Mouse (Mus musculus) lung, embryonic 15.5 days (tissue): ENCODE measurements at regions not wholly inside any gene's neighbourhood (a gene's known extent, or its start where the extent isn't known, plus 50 kb on each side); places are given as distances from the start of the nearest gene placed in this dataset.

ENCODE experiments used
- ATAC-seq: fragments of 200-750 bp; cut with Nextera tagmentation; 2 replicates; pipeline ENCODE4 v1.8.0; 2017; ENCODE audit warnings: moderate number of reproducible peaks, borderline replicate concordance; ENCODE audit not compliant: low FRiP score, low TSS enrichment; ENCODE audit errors: extremely low read depth
- H3K27ac ChIP-seq: fragments of 300-500 bp; sonication (generic); 2 replicates; pipeline ENCODE4 v1.5.1; 2015; ENCODE audit warnings: moderate library complexity, mild to moderate bottlenecking, inconsistent platforms
- H3K27me3 ChIP-seq: fragments of 300-500 bp; sonication (generic); 2 replicates; pipeline ENCODE4 v1.6.1; 2015; ENCODE audit warnings: inconsistent platforms
- H3K36me3 ChIP-seq: fragments of 300-500 bp; sonication (generic); 2 replicates; pipeline ENCODE4 v1.6.1; 2015; ENCODE audit warnings: inconsistent platforms
- H3K4me1 ChIP-seq: fragments of 300-500 bp; sonication (generic); 2 replicates; pipeline ENCODE4 v1.6.1; 2015; ENCODE audit warnings: inconsistent platforms
- H3K4me2 ChIP-seq: fragments of 300-500 bp; sonication (generic); 2 replicates; pipeline ENCODE4 v1.6.1; 2015; ENCODE audit warnings: inconsistent platforms, mild to moderate bottlenecking, moderate library complexity
- H3K4me3 ChIP-seq: fragments of 300-500 bp; sonication (generic); 2 replicates; pipeline ENCODE4 v1.5.1; 2015; ENCODE audit warnings: mild to moderate bottlenecking, inconsistent platforms
- H3K9ac ChIP-seq: fragments of 300-500 bp; sonication (generic); 2 replicates; pipeline ENCODE4 v1.6.1; 2015; ENCODE audit warnings: inconsistent platforms
- H3K9me3 ChIP-seq: fragments of 300-500 bp; sonication (generic); 2 replicates; pipeline ENCODE4 v1.6.1; 2016; ENCODE audit warnings: inconsistent platforms
- WGBS: fragments of 180-500 bp; shearing (Covaris S2); methylation state at CpG from one replicate; pipeline ENCODE4 v1.1.7; 2015; 5-methylcytosine and 5-hydroxymethylcytosine counted together

DNA sequence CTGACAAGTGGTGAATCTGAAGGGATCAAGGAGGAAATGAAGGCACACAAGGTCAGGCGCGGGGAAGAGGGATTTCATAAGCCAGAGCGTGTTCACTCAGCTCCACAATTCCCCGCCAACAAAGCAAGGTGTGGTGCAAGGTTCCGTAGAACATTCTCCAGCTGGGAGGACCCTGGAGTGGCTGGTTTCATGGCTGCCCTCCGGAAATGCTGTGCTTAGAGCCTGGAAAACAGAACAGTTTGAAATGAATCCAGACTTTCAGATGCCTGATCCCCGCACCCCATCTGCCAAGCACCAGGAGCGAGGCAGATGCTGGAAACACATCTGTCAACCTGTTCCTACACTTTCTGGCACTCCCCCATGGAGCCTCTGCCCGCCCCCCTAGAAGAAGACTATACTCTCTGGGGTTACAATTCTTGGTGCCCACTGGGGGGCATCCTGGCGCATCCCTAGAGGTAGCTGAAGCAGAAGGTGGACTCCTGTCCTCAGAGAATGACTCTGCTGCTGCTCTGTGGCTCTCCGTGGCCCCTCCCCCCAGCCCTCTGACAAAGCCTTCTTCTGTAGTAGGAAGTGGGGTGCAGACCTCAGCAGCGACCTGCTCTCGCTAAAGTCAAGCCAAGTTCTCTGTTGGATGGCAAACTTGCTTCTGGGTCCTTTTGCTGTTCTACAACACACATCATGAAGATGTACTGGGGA is 54.5 kb upstream of the Mafb start:
- 18% methylated on average over 13 of the region's 13 CpGs for WGBS

DNA sequence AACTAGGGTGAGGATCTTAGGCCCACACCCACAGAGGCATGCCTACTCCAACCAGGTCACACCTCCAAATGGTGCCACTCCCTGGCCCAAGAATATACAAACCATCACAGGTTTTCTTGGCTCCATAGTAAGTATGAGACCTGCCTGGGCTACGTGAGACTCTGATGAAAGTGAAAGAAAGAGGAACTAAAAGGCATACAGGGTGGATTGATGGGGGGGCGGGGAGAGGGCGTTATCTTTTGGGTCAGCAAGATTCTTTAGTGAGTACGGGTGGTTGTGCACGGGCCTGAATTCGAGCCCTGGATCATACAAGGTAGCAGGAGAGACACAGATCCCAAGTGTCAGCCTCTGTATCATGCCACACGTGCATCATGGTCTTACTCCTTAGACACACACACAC is 57.6 kb upstream of the Mafb start:
- Histone ChIP-seq H3K4me1 (0 out of 2 replicates have a peak, but pooled peaks cover 6% of the 10 kb centered on the region), H3K4me2 (no peak overlapping the region), H3K4me3 (no peak overlapping the region), H3K27ac (no peak overlapping the region), H3K9ac (no peak overlapping the region), H3K9me3 (no peaks in the 10 kb centered on the region), H3K36me3 (no peaks in the 10 kb centered on the region), H3K27me3 (no peaks in the 10 kb centered on the region)
- no peak for ATAC-seq
- WGBS: 80% methylated on average over 7 of the region's 7 CpGs

More for the DNA sequence above, 54.5 kb upstream of the Mafb start:
- 0 out of 2 replicates have a peak, but pooled peaks have one; percentile 48 for ATAC-seq
- 0 out of 2 replicates have a peak, but pooled peaks cover 6% of the 10 kb centered on the region for H3K4me1 ChIP-seq
- no peaks in the 10 kb centered on the region for H3K36me3 ChIP-seq
- H3K27ac ChIP-seq: no peak overlapping the region
- peak overlapping the region; percentile 29; the same call in 1 of the 2 replicates for H3K4me2 ChIP-seq
- no peaks in the 10 kb centered on the region for H3K27me3 ChIP-seq
- no peaks in the 10 kb centered on the region for H3K9me3 ChIP-seq
- H3K4me3 ChIP-seq: no peak overlapping the region
- H3K9ac ChIP-seq: no peak overlapping the region

DNA sequence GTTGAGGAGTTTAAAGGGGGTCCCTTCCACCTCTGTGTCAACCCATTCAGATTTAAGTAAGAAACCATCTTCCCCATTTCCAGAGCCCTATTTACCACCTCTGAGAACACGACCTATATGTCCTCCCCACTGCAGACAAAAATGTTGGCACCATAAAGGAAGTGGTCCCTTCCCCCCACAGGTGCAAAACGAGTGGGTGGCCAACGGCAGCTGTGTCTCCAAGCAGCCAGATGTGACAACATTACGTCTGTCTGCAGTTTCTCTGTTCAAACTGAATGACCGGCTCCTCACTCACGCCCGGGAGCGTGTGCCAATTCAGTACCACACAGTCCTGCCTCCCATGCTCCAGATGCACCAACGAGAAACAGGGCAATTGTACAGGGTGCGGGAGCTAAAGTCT is 60.6 kb upstream of the Mafb start:
- 35% methylated on average over 10 of the region's 10 CpGs for WGBS

DNA sequence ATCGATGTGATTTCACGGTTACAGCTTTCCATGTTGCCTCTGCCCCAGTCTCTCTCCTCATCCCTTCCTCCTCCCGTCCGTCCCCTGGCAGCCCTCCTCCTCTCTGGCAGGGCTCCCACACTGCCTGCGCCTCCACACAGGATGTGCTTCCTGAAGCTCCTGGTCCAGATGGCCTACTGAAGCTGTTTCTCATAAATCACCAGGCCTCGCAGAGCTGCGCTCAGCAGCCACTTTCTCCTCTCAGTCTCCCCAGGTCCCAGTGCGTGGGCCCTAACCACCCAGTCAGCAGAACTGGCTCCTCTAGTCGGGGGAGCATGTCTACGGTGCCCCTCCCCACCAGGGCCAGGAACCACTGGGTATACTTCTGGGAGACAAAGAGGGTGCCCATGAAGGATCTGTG is 66.4 kb upstream of the Mafb start:
- ATAC-seq: peak; percentile 84
- H3K4me2 ChIP-seq: no peak overlapping the region
- H3K9me3 ChIP-seq: no peaks in the 10 kb centered on the region
- no peak overlapping the region for H3K27ac ChIP-seq
- H3K36me3 ChIP-seq: no peaks in the 10 kb centered on the region
- H3K27me3 ChIP-seq: no peaks in the 10 kb centered on the region
- H3K9ac ChIP-seq: no peak overlapping the region
- H3K4me3 ChIP-seq: no peak overlapping the region
- peaks cover 6% of the 10 kb centered on the region; the same call in 1 of the 2 replicates for H3K4me1 ChIP-seq
- 21% methylated on average over 10 of the region's 10 CpGs for WGBS

More for the DNA sequence above, 60.6 kb upstream of the Mafb start:
- Histone ChIP-seq H3K9ac (no peak overlapping the region), H3K4me1 (no peaks in the 10 kb centered on the region), H3K36me3 (no peaks in the 10 kb centered on the region), H3K9me3 (no peaks in the 10 kb centered on the region), H3K27ac (no peak overlapping the region), H3K4me3 (no peak overlapping the region), H3K27me3 (no peaks in the 10 kb centered on the region), H3K4me2 (no peak overlapping the region)
- no peak for ATAC-seq

DNA sequence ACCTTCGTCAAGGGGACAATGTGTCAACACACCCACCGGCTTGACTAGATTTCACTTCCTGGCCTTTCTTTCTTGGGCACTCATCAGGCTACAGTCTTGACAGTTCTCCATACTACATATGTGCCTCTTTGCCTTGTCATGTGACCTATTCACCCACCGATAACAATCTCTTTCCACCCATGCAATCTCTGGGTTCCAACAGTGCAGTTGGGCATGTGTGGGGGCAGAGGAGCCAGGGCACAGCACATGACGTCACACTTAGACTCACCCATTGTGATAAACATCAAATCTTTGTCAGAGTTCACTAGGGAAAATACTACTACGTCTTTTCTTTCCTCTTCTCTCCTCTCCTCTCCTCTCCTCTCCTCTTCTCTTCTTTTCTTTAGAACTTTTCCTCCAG is 67.8 kb upstream of the Mafb start:
- WGBS: 72% methylated on average over 5 of the region's 5 CpGs

DNA sequence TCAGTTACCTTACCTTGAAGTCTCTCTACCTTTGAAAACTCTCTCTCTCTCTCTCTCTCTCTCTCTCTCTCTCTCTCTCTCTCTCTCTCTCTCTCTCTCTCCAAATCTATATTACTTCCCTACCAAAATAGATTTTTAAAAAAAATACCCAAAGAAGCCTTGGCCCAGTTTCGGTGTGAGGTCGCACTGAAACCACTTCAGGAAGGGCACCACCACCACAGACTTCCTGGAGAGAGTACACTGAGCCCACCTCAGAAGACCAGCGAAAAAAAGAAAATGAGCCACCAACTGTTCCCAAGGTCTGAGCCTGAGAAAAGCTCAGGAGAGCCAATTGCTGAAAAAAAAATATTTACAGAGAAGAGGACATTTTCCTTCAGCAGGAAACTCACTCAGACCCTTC is 68.8 kb upstream of the Mafb start:
- ATAC-seq: no peak
- Histone ChIP-seq H3K4me3 (no peak overlapping the region), H3K9me3 (no peaks in the 10 kb centered on the region), H3K9ac (no peak overlapping the region), H3K36me3 (no peaks in the 10 kb centered on the region), H3K4me1 (peaks cover 6% of the 10 kb centered on the region; the same call in 1 of the 2 replicates), H3K4me2 (no peak overlapping the region), H3K27ac (no peak overlapping the region), H3K27me3 (no peaks in the 10 kb centered on the region)
- 74% methylated on average over 3 of the region's 3 CpGs for WGBS

More for the DNA sequence above, 67.8 kb upstream of the Mafb start:
- Histone ChIP-seq H3K9me3 (no peaks in the 10 kb centered on the region), H3K27ac (no peak overlapping the region), H3K9ac (no peak overlapping the region), H3K36me3 (no peaks in the 10 kb centered on the region), H3K4me1 (peaks cover 6% of the 10 kb centered on the region; the same call in 1 of the 2 replicates), H3K4me2 (no peak overlapping the region), H3K4me3 (no peak overlapping the region), H3K27me3 (no peaks in the 10 kb centered on the region)
- ATAC-seq: no peak

DNA sequence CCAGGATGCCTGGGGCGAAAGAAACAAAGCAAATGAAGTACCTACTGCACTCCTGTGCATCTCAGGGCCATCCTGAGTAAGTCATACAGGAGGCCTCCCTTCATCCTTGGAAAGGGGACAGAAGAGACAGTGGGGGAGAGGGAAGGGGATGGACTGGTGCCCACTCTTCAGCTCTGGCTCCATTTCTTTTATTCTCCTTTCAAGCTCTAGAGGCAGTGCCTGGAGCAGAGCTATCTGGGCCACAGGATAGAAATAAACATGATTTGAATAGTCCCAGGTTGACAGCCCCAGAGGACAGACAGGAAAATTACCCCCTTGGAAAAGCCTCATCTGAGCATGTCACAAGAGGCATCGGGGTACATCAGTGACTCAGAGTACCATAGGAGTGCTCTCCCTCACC is 72.2 kb upstream of the Mafb start:
- Histone ChIP-seq H3K4me3 (no peak overlapping the region), H3K27me3 (no peaks in the 10 kb centered on the region), H3K27ac (no peak overlapping the region), H3K36me3 (no peaks in the 10 kb centered on the region), H3K9me3 (no peaks in the 10 kb centered on the region), H3K4me2 (no peak overlapping the region), H3K4me1 (no peaks in the 10 kb centered on the region), H3K9ac (no peak overlapping the region)
- 88% methylated on average over 2 of the region's 2 CpGs for WGBS
- no peak for ATAC-seq

DNA sequence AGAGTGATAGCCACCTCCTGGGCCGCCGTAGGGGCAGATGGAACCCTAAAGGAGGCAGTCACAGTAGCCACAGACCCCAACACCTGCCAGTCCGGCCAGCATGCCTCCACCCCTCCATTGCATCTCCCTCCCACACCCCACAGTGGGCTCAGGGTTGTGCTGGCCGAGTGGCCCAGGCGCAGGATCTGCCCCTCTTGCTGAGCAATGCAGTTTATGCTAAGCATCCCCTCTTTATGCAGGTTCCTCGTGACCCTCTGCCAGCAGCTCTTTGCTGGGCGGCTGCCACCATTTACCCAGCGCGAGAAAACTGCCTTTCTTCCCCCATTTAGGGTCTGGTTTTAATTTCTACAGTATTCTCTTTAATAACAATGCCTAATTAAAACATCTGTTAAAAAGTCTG is 73.4 kb upstream of the Mafb start:
- no peak overlapping the region for H3K27ac ChIP-seq
- WGBS: 84% methylated on average over 9 of the region's 9 CpGs

DNA sequence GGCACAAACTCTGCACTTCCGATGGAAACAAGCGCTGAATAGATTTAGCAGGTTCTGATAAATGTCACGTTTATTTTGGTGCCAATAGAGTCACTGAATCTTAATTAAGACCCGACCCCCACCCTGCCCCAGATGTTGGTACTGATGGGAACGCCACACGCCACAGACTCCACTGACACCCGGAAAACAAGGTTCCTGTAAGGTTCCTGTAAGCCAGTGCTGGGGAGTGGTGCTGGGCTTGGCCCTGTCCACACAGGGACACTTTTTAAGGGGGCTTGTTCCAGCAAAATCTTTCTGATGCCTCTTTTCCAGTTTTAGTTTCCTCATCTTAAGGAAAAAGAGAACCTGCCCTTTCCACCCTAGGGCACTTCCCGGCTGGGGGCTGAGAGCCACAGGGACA is 84.2 kb upstream of the Mafb start:
- Histone ChIP-seq H3K27me3 (no peaks in the 10 kb centered on the region), H3K36me3 (no peaks in the 10 kb centered on the region), H3K27ac (peak overlapping the region; percentile 80), H3K9ac (no peak overlapping the region), H3K4me1 (peaks cover 18% of the 10 kb centered on the region), H3K9me3 (no peaks in the 10 kb centered on the region), H3K4me2 (peak overlapping the region; percentile 87), H3K4me3 (peak overlapping the region; percentile 46)
- 18% methylated on average over 8 of the region's 8 CpGs for WGBS
- ATAC-seq: peak; percentile 43

More for the DNA sequence above, 73.4 kb upstream of the Mafb start:
- H3K4me1 ChIP-seq: no peaks in the 10 kb centered on the region
- H3K4me2 ChIP-seq: no peak overlapping the region
- no peak for ATAC-seq
- no peaks in the 10 kb centered on the region for H3K9me3 ChIP-seq
- H3K9ac ChIP-seq: no peak overlapping the region
- H3K4me3 ChIP-seq: no peak overlapping the region
- H3K36me3 ChIP-seq: no peaks in the 10 kb centered on the region
- H3K27me3 ChIP-seq: no peaks in the 10 kb centered on the region

DNA sequence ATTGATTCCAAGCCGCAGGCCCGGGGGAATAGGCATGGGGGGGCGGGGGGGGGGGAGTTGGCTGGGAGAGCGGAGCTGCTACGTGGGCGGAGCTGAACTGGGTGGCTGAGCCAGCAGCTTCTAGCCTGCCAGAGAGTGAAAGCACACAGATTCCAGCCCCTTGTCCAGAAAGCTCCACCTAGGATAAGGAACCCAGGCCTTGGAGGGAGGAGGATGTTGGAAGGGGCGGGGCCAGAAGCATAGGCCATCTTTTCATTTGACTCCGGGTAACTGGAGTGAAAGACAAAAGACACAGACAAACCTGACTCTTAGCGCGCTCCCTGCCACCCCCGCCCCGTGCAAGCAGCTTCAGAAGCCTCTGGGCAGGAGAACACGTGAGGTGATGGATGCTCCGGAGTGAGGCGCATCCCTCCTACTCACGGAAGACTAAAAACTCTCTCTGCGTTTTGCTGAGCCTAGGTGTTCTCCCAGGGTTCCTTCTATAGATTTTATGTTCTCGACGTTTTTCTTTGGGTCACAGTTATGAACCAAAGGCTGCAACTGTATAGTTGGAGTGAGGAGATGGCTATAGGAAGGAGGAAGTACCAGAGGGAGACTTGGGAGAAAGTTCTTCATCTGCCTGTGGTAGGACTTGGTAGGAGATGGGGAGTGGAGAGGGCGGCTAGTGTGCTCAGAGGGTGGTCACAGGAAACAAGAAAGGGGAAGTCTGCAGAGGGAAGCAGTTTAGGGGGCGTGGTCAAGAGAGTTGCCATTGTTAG is 84.8 kb upstream of the Mafb start:
- Histone ChIP-seq H3K4me2 (peak overlapping the region; percentile 87), H3K27ac (peak overlapping the region; percentile 80), H3K9me3 (no peaks in the 10 kb centered on the region), H3K4me1 (peaks cover 18% of the 10 kb centered on the region), H3K4me3 (peak overlapping the region; percentile 46), H3K27me3 (no peaks in the 10 kb centered on the region), H3K36me3 (no peaks in the 10 kb centered on the region), H3K9ac (peak overlapping the region; percentile 37; the same call in 1 of the 2 replicates)
- peak; percentile 96 for ATAC-seq
- 1% methylated on average over 19 of the region's 21 CpGs for WGBS

DNA sequence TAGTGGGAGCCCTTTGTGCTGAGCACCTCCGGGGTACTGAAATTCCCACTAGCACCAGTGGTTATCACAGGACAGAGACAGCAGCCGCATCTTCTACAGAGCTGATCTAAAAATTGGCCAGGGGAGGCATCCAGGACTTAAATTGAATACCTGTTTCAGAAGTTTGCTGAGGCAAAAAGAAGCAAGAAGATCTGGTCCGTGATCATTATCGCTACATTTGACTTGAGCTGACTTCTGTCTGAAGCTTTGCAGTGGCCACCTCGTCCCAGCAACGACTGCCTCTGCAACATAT is 85.3 kb upstream of the Mafb start:
- H3K4me2 ChIP-seq: peak overlapping the region; percentile 87
- peaks cover 18% of the 10 kb centered on the region for H3K4me1 ChIP-seq
- no peaks in the 10 kb centered on the region for H3K36me3 ChIP-seq
- no peaks in the 10 kb centered on the region for H3K27me3 ChIP-seq
- WGBS: 25% methylated on average over 6 of the region's 6 CpGs
- ATAC-seq: no peak
- H3K4me3 ChIP-seq: peak overlapping the region; percentile 46
- H3K27ac ChIP-seq: peak overlapping the region; percentile 80
- H3K9me3 ChIP-seq: no peaks in the 10 kb centered on the region
- peak overlapping the region; percentile 37; the same call in 1 of the 2 replicates for H3K9ac ChIP-seq

DNA sequence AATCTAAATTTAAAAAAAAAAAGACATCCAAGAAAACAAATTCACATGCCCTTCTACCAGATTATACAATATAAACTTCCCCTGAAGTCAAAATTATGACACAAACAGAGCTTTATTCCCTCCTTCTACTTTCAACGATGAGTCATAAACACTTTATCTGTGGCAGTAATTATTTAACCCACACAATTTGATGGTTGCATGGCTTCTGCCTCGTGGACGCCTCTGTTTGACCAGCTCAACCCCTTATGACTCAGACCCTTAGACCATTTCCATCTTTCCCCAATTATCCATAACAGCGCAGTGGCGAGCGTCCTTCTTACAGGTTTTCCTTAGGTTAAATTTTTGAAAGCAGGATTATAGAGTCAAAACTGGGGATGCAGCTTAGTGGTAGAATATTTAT is 85.9 kb upstream of the Mafb start:
- Histone ChIP-seq H3K36me3 (no peaks in the 10 kb centered on the region), H3K4me2 (no peak overlapping the region), H3K4me3 (no peak overlapping the region), H3K27me3 (no peaks in the 10 kb centered on the region), H3K27ac (no peak overlapping the region), H3K9ac (no peak overlapping the region), H3K4me1 (peaks cover 18% of the 10 kb centered on the region), H3K9me3 (no peaks in the 10 kb centered on the region)
- no peak for ATAC-seq
- WGBS: 86% methylated on average over 6 of the region's 6 CpGs
